Mouse (Mus musculus) NIH3T3 (cell line): Measurements from ENCODE around the gene Bsg.

Experiments
- DNase-seq: peaks from one replicate; pipeline ENCODE4 v3.0.0-alpha.2; 2012; ENCODE audit warnings: low read depth

Gene Bsg

GRCm38 (mm10) chr10:79682916-79683582 lies 21.2 kb upstream of the Bsg start:
- DNase-seq: peak; percentile 86

- peak; percentile 76 for DNase-seq
Observed at GRCm38 (mm10) chr10:79683726-79684640, 20.3 kb upstream of the Bsg start.

GRCm38 (mm10) chr10:79684770-79685600 lies 19.3 kb upstream of the Bsg start:
- DNase-seq: no peak

- no peak for DNase-seq
Observed at GRCm38 (mm10) chr10:79686219-79686618, 18.1 kb upstream of the Bsg start.

- no peak for DNase-seq
Observed at GRCm38 (mm10) chr10:79686691-79687090, 17.6 kb upstream of the Bsg start.

- no peak for DNase-seq
Observed at GRCm38 (mm10) chr10:79687513-79687912, 16.8 kb upstream of the Bsg start.

- no peak for DNase-seq
Observed at GRCm38 (mm10) chr10:79688720-79689119, 15.6 kb upstream of the Bsg start, which contains the start of gene Gzmm. Gene Gzmm (plus strand): TSS chr10:79689020.

GRCm38 (mm10) chr10:79689178-79689577 lies 15.1 kb upstream of the Bsg start:
- no peak for DNase-seq

GRCm38 (mm10) chr10:79691986-79692548 lies 12.2 kb upstream of the Bsg start:
- no peak for DNase-seq

GRCm38 (mm10) chr10:79693580-79694378 lies 10.5 kb upstream of the Bsg start:
- DNase-seq: no peak

- DNase-seq: no peak
Observed at GRCm38 (mm10) chr10:79694379-79694655, 10.0 kb upstream of the Bsg start.

GRCm38 (mm10) chr10:79695231-79696128 lies 8.8 kb upstream of the Bsg start:
- DNase-seq: peak; percentile 88

- peak; percentile 72 for DNase-seq
Observed at GRCm38 (mm10) chr10:79696129-79696651, 8.1 kb upstream of the Bsg start.

GRCm38 (mm10) chr10:79697916-79698315 lies 6.4 kb upstream of the Bsg start:
- DNase-seq: no peak

GRCm38 (mm10) chr10:79698459-79698858 lies 5.8 kb upstream of the Bsg start:
- DNase-seq: no peak

GRCm38 (mm10) chr10:79700676-79701075 lies 3.6 kb upstream of the Bsg start:
- DNase-seq: no peak

- peak; percentile 61 for DNase-seq
Observed at GRCm38 (mm10) chr10:79701443-79702129, 2.7 kb upstream of the Bsg start.

GRCm38 (mm10) chr10:79702970-79703369 lies 1.3 kb upstream of the Bsg start:
- peak; percentile 58 for DNase-seq

- DNase-seq: no peak
Observed at GRCm38 (mm10) chr10:79703541-79703940, 750 bp upstream of the Bsg start.
